Comparison of ENCODE assay signal across 11 mouse cellular contexts in genomic region chr9:24909086-24909979, GRCm38 (mm10).
DNase-seq lines count a peak whose midpoint lies in the region; ATAC-seq and TF ChIP-seq lines count a peak whose summit lies in the region.
"Had no signal": no experiment of that assay in that cellular context is flagged by ENCODE, and none has a peak within 500 bp of the region (broad histone marks: within the 10 kb centered on the region; RNA-seq: fewer than 3 reads in every experiment).

No protein-coding gene starts in this region.

- no peak for TF ChIP-seq CTCF in left cerebral cortex, adult 2 months (IDR thresholded peaks at IDR 0.05)

- no peaks in the 10 kb centered on the region; the same call in 1 of the 2 replicates for H3K9me3 ChIP-seq in forebrain, embryonic 13.5 days (replicated peaks)
- H3K9me3 ChIP-seq in neural tube, embryonic 13.5 days: no peaks in the 10 kb centered on the region
- H3K9me3 ChIP-seq: limb, embryonic 13.5 days; stomach, embryonic 15.5 days had no signal

- no peaks in the 10 kb centered on the region for H3K36me3 ChIP-seq in forebrain, embryonic 13.5 days (ENCODE audit: poor library complexity, severe bottlenecking)
- H3K36me3 ChIP-seq in neural tube, embryonic 13.5 days: no peaks in the 10 kb centered on the region
- H3K36me3 ChIP-seq: limb, embryonic 13.5 days; stomach, embryonic 15.5 days had no signal

- H3K4me2 ChIP-seq in forebrain, embryonic 13.5 days: peak overlapping the region; percentile 22
- no peak overlapping the region for H3K4me2 ChIP-seq in neural tube, embryonic 13.5 days
- H3K4me2 ChIP-seq: limb, embryonic 13.5 days; stomach, embryonic 15.5 days had no signal

- 50% methylated on average over 8 of the region's 8 CpGs for WGBS in forebrain, embryonic 13.5 days
- 51% methylated on average over 8 of the region's 8 CpGs for WGBS in neural tube, embryonic 13.5 days

- H3K27ac ChIP-seq in forebrain, embryonic 13.5 days: no peak overlapping the region
- H3K27ac ChIP-seq in left cerebral cortex, adult 2 months: peak overlapping the region; percentile 33
- no peak overlapping the region for H3K27ac ChIP-seq in neural tube, embryonic 13.5 days (replicated peaks)
- H3K27ac ChIP-seq: limb, embryonic 13.5 days; stomach, embryonic 15.5 days had no signal

- no peaks in the 10 kb centered on the region for H3K27me3 ChIP-seq in forebrain, embryonic 13.5 days
- no peaks in the 10 kb centered on the region; the same call in 1 of the 2 replicates for H3K27me3 ChIP-seq in neural tube, embryonic 13.5 days
- H3K27me3 ChIP-seq: limb, embryonic 13.5 days; stomach, embryonic 15.5 days had no signal

- peak; percentile 5 to 16 for DNase-seq in layer of hippocampus, adult 8-10 months (ENCODE audit: low spot score in 2 of 2)
- DNase-seq in layer of hippocampus, postnatal 14 days (ENCODE audit: low spot score in 2 of 2): no peak
- DNase-seq in left cerebral cortex, adult 2 months (ENCODE audit: extremely low spot score in 1 of 2, low spot score in 2 of 2): peak in 1 of 2 experiments; percentile 14
- DNase-seq in liver: no peak
- DNase-seq in adrenal gland, postnatal 4 days (ENCODE audit: low spot score in 2 of 2): no peak
- no peak for DNase-seq in retina, embryonic 14.5 days (ENCODE audit: low spot score)
- DNase-seq: lung, postnatal 4 days had no signal

- no peak overlapping the region for H3K9ac ChIP-seq in forebrain, embryonic 13.5 days
- H3K9ac ChIP-seq in neural tube, embryonic 13.5 days: no peak overlapping the region
- H3K9ac ChIP-seq: limb, embryonic 13.5 days; stomach, embryonic 15.5 days had no signal

- no peak overlapping the region for H3K4me3 ChIP-seq in forebrain, embryonic 13.5 days
- H3K4me3 ChIP-seq in left cerebral cortex, adult 2 months: no peak overlapping the region
- H3K4me3 ChIP-seq in neural tube, embryonic 13.5 days: no peak overlapping the region
- H3K4me3 ChIP-seq: limb, embryonic 13.5 days; stomach, embryonic 15.5 days had no signal

- intact Hi-C loops in left cerebral cortex, adult 2 months (cut with DNase I): no loop called here

- ATAC-seq in forebrain, embryonic 13.5 days: peak; percentile 77
- peak; percentile 75; the same call in 1 of the 2 replicates for ATAC-seq in neural tube, embryonic 13.5 days (ENCODE audit: low read depth)

- peaks cover 16% of the 10 kb centered on the region for H3K4me1 ChIP-seq in forebrain, embryonic 13.5 days
- H3K4me1 ChIP-seq in neural tube, embryonic 13.5 days (replicated peaks): peaks cover 15% of the 10 kb centered on the region
- H3K4me1 ChIP-seq: limb, embryonic 13.5 days; stomach, embryonic 15.5 days had no signal

Comparison
In these comparisons a context has a peak if more than half of its experiments do, and no peak if none do; other contexts are left out.
1. DNase-seq: peak in layer of hippocampus, adult 8-10 months (2 of 2); none in layer of hippocampus, postnatal 14 days (0 of 2), liver (single experiment), adrenal gland, postnatal 4 days (0 of 2) and retina, embryonic 14.5 days (single experiment).